Mouse (Mus musculus): ENCODE measurements at regions not wholly inside any gene's neighbourhood (a gene's known extent, or its start where the extent isn't known, plus 50 kb on each side); places are given as distances from the start of the nearest gene placed in this dataset.

DNA sequence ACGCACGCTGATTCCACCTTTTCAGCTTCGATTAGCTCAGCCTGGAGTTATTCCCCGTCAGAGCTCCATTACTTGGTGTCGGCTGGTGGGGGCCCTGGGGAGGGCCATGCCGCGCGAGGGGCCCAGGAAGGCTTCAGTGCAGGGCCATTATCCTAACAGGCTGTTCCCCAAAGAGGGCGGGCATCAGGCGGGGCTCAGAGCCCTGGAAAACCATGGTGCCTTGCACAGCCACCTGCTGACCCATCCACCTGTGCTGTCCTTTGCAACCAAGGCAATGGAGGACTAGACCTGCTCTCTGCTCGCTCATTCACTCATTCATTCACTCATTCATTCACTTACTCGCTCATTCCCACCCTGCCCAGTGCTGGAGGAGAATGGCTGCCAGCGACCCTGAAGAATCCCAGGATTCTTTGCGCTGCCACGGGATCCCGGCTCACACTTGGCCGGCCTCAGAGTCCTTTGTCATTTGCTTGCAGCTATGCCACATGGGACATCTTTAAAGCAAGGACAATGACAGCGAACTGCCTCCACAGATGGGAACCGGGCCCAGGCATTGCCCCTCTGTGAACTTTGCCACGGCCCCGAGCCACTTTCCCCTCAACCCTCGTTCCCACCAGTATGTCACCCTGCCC, 78.6 kb upstream of the Nkx1-1 start:
- no peak for DNase-seq (ENCODE audit: low spot score)

DNA sequence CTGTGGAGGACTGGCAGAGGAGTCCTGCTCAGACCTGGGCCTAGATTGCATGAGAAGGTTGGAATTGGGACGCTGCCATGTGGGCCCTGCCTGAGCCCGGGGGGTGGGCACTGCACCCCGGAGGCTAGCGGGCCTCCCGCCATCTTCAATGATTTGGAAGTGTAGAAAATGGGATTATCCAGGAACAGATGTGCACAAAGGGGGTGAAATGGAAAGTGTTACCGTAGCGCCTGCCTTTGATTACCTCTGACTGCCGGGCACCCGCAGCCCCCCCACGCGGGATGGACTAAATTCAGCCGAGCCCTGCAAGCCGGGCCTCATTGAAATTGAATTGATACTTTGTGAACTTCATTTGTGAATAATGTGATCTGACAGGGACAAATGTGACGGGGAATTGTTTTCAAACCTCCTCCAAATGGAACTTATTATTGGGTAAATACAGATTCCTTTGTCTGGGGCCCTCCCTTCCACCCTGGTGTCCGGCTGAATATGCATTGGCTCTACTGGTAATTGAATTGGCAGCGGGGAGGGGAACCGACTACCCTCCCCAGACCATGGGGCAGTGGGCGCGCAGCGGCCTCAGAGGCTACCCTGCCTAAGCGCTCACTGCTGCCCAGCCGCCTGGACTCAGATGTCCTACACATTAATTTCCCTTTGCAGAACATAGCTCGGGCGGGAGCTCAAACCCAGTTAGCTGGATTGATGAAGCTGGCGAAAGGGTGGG, 77.9 kb upstream of the Nkx1-1 start:
- no peak for DNase-seq (ENCODE audit: low spot score)

DNA sequence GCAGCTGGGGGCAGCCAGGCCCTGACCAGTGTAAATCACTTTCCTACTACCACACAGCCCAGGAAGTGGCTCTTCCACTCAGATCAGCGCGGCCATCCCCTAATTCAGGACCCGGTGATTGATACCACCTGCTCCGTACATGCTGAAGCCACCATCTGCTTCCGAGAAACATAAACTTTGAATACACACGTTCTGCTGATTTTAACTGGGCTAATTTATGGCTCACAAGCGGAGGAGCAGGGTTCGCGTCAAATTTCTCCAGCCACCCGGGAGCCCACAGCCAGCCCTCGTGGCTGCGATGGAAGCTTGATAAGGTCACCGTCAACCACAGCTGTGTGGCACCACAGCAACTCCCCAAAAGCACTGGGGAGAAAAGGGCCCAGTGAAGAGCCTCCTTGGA, 72.0 kb upstream of the Nkx1-1 start:
- DNase-seq (ENCODE audit: low spot score) = no peak

DNA sequence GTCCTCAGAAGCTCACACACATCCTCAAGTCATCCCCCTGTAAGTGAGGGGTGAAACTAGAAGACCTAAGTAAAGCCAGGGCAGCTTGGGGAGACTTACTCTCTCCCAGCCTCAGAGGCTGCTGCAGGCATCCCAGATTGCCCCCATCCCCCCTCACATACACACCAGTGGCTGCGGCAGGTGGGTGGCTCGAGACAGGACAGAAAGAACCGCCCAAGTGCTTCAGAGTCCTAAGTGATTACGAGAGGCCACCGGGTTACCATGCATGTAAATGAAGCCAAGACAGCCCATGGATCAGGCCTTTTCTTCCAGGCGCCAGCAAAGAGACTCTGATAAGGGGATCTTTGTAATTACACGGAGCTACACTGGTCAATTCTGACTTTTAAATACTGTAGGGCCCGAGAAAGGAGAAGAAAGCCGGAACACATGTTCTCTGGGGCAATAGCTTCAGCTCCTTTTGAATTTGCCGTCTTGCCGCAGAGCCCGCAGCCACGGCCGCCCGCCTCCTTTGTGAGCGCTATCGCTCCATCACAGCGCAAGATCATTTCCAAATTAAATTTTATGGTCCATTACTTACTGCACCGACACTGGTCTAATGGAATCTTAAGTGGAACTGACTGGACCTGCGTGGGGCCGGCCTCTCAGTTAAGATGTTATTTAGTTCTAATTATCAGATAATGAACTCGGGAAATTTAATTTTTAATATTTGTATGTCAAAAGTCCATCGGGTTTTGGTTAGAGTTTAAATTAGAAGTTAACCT, 68.1 kb upstream of the Nkx1-1 start:
- no peak for DNase-seq (ENCODE audit: low spot score)

DNA sequence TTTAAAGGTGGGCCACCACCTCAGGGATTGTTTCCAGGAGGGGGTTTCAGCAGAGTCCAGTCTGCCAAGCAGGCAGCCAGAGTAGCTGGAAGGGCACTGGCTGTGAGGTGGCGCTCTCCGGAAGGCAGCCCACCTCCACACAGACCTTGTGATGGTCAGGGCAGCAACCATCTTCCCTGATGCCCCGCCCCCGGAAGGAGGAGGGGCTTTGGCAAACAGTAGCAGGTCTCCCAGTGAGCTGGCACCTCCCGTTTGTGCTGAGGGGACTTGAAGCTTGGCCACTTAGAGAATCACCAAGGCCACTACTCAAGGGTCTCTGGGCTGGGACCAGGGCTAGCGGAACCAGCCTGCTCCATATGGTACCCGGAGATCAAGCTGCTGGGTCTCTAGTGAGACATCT, 67.4 kb upstream of the Nkx1-1 start:
- no peak for DNase-seq (ENCODE audit: low spot score)

DNA sequence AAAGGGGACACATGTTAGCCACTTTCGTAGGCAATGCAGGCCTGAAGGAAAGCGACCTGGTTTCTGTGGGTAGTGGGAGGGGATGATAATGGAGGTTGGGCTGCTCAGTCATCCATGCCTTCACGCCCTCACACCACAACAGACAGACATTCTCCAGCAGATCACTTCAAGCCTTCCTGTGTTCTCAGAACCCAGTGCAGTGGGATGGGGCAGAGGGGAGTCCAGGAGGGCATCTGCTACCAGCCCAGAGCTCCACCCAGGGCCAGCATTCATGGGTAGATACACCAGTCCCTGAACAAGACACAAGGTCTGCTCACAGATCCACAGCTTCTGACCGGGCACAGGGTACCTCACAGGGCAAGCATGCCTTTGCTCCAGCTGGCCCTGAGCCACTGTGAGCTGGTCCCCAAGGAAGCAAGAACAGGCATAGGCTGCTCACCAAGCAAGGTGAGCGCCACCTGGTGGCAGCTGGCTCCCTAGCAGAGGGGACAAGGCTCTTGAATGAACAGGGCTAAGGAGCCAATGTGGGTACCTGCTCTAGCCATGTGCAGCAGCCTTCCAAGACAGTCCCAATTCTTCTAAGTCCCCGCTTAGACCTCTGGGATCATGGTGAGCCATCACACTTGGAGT, 62.2 kb upstream of the Nkx1-1 start:
- DNase-seq (ENCODE audit: low spot score) = peak; percentile 52

DNA sequence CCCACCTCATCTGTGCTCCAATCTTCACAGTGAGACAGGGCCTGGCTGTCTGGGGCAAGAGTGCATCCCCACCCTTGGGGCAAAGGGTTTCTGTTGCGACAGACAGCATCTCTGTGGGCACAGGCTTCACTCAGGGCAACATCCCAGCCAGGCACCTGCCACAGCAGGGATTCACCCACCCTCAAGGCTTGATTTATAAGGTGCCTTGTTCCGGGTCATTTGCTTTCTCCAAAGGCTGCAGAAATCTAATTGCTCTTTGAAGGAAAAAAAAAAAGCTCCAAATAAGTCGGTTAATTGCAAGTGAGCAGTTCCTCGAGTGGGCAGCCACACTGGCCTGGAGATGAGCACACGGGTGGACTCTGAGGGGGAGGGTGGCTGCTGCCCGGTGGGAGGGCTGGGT, 61.5 kb upstream of the Nkx1-1 start:
- no peak for DNase-seq (ENCODE audit: low spot score)

DNA sequence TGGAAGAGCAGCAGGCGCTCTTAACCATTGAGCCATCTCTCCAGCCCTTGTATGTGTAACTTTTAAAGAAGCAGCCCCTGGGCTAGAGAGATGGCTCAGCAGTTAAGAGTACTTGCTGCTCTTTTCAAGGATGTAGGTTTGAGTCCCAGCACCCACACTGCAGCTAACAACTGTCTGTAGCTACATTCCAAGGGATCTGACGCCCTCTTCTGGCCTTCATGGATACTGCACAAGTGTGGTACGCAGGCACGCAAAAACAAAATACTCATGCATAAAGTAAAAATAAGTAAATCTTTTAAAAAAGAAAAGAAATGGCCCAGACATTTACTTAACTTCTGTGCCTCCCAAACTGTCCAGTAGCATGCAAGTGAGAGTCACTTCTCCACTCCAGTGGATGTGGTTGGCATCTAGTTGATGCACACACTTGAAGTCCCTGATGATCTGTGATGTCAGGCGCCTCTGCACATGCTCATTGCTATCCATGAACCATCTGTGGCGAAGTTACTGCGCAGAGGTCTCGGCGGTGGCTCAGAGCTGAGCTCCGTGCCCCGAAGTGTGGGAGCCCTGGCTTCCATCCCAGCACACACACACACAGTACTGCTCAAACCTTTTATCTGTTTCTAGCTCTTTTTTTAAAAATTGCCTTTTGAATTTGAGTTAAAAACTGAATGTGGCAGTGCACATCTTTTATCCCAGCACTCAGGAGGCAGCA, 59.0 kb upstream of the Nkx1-1 start:
- DNase-seq (ENCODE audit: low spot score) = no peak

DNA sequence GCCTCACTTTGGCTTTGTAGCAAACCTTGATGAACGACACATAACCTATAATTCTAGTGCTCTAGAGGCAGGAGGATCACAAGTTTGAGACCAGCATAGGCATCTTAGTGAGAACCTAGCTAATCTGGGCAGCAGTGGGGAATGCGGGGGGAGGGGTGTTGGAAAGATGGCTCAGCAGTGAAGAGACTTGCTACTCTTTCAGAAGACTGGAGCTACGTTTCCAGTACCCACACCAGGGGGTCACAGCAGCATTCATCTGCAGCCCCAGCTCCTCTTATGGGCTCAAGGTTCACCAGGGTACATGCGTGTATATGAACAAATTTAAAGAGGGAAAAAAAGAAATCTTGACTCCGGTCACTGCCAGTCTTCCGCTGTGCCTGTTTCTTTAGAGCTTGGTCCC, 55.5 kb upstream of the Nkx1-1 start:
- DNase-seq (ENCODE audit: low spot score) = no peak

DNA sequence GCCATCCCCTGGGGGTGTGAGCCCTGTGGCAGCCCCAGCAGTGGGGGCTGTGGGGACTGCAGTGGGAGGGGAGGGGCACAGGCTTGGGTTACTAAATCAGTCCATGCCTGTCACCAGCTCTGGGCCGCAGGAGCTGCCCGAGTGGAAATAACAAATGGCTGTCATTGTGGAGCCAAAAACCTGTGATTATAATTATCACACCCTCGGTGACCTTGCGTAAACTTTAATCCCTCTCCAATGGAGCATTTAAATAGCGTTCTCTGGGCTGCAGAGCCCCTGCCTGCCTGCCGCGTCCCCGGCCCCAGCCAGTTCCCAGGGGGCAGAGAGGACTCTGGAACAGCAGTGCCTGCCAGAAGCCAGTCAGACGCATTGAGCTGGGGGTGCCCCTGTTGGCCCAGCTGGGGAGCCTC, 54.4 kb upstream of the Nkx1-1 start:
- DNase-seq (ENCODE audit: low spot score) = no peak

DNA sequence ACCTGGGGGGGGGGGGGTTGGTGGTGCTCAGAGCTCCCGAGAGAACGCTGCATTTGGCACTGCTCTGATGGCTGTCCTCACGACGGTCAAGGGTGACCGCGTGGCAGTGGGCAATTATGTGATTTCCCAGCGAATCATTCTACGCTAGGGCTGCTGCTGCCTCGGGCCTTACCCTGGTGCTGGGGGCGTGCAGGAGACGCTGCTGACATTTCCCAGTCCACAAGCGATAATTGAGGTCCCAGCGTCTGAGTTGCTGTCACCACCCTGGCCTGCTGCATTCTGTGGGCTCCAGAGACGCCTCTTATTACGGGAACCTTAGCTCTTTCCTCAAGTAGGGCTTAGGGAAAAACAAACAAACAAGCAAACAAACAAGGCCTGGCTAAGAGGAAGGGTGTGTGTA, 52.0 kb upstream of the Nkx1-1 start:
- DNase-seq (ENCODE audit: low spot score) = no peak
